Mouse (Mus musculus) layer of hippocampus, adult 18-20 months (tissue): Measurements from ENCODE around the gene Shroom1. TPM values are rescaled to one million over a fixed set of nuclear protein-coding genes. Genes with fewer than 3 reads are reported as not detected.

Source experiments
- DNase-seq, 2 experiments: peaks; one replicate each; pipeline ENCODE4 v3.0.0; 2022; ENCODE audit warnings: low spot score in 2 of 2
- total RNA-seq, 2 experiments: library from RNA; stranded (reverse); gene quantifications; 2 replicates each; pipeline ENCODE4 v1.2.3; 2021

Shroom1 gene
- total RNA-seq, 2 experiments from 2014 or later, result 5.7 TPM

DNA sequence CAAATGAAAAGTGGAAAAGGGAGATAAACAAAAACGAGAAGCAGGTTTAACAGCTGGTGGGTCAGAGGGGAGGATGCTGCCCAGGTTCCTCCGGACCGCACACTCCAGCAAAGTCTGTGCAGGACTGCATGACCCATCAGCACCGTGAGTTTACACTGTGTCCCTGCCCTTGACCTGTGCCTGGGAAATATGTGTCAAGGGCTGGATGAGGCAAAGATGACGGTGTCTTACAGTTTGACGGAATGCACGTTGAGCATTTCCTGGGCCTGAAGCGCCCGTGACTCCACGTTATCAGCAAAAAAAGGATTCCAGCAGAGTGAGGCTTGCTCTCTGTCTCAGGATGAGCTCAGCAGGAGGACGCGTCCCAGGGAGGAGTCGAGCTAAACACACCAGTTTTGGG lies 11.4 kb upstream of the Shroom1 start:
- DNase-seq, result no peak

DNA sequence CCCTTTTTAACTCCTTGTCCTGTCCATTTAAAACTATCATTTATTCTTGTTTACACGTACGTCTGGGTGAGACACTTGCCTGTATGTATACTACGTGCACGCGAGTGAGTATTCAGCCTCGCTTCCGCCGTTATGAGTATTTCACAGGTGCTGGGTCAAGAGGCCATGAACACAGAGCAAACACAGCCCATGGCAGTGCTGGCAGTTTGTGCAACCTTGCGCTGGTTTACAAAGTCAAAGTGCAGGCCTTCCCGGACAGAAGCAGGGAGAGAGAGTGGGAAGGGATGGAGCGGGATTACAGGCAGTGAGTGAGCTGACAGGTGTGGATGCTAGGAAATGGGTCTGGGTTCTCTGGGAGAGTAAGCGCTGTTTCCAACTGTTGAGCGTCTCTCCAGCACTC lies 10.8 kb upstream of the Shroom1 start:
- no peak for DNase-seq

DNA sequence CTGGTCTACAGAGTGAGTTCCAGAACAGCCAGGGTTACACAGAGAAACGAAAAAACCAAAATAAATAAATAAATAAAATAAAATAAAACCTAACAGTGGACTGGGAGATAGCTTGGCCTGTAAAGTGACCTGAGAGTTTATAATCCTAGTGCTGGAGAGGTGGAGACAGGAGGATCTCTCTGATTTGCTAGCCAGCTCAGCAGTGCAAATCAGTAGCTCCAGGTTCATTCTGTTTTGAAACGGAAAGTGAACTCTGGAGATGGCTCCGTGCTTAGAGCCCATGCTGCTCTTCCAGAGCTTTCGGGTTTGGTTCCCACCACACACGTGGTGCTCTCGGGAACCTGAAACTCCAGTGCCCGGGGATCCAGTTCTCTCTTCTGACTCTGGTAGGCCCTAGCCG lies 9.0 kb upstream of the Shroom1 start:
- DNase-seq, result no peak

DNA sequence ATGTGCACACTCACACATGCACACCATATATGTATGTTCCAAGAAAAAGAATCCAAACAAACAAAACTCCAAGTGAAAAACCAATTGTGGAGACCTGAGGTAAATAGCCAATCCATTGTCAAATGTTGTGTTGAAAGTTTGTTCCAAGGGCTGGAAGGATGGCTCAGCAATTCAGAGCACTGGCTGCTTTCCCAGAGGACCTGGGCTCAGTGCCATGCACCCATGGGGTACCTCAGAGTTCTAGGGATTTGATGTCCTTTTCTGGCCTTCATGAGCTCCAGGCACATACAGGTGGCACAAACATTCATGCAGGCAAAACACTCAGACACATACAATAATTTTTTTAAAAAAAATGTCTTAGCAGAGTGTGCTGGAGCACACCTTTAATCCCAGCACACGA lies 8.5 kb upstream of the Shroom1 start:
- no peak for DNase-seq

DNA sequence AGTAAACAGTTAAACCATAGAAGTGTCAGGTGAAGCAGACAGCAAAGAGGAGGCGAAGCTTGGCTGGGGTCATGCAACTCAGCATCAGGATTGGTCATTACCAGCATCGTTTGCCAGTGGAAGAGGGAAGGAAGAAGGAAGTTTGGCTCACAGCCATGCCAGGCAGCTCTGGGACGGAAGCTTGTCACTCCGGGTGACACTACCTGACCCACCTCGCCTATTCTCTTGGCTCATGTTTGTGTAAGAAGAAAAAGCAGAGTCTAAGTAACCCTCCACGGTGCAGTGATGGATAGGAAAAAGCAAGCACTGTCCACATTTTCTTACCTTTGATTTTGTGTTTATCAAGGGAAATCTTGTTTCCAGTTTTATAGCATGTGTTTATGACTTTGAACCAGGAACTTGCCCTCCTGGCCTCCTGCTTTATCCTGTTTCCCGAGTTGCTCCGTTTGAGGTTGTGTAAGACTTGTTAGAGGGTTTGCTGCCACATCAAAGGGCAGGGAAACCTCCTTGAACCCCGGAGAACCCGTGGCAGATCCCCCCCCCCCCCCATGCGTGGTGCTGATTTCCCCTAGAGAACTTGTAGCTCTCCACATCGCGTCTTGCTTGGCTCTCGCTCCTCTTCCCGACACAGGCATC lies 6.8 kb upstream of the Shroom1 start:
- no peak for DNase-seq

DNA sequence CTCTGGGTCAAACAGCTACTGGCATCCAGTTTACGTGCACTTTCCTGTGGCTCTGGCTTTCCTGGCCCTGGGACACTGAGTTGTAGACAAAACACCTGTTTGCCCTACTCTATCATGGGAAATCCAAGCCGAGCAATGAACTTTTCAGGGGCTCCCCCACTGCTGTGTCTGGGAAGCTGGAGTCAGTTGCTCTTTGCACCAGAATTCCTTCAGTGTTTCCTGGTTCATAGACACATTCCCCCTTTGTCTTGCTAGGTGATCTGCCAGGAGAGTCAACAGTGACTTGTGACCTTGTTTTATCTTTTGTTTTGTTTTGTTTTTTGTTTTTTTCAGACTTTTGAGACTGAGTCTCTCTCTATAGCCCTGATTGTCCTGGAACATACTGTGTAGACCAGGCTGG lies 5.6 kb upstream of the Shroom1 start:
- no peak for DNase-seq

DNA sequence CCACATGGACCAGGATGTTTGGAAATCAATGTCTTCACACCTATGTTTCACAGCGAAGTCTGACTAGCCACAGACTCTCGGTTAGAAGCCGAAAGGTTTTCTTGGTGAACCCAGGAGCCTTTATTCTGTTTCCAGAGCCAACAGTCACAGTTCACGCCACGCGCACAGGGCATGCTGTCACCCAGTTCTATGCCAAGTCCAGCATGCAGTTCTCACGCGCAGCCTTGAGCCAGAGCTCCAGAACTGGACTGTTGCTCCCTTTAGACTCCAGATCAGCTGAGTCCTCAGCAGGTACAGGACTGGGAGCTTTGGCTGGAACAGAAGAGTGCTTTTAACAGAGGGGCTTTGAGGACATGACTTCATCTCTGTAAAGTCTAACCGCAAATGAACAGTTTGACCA lies 4.6 kb upstream of the Shroom1 start:
- no peak for DNase-seq

DNA sequence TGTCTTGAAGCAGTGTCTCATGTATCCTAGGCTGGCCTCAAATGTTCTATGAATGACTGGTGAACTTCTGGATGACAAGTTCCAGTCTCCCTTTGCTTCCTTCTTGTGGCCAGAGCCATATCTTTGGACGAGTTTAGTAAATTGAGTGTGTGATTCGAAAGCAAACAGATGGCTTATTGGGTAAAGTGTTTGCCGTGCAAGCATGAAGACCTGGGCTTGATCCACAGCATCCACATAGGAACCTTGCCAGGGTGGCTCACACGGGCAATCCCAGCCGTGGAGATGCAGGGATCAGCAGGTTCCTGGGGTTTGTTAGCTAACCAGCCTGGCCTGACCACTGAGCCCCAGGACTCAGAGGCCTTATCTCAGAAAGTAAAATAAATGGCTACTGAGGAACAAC lies 4.0 kb upstream of the Shroom1 start:
- no peak for DNase-seq

DNA sequence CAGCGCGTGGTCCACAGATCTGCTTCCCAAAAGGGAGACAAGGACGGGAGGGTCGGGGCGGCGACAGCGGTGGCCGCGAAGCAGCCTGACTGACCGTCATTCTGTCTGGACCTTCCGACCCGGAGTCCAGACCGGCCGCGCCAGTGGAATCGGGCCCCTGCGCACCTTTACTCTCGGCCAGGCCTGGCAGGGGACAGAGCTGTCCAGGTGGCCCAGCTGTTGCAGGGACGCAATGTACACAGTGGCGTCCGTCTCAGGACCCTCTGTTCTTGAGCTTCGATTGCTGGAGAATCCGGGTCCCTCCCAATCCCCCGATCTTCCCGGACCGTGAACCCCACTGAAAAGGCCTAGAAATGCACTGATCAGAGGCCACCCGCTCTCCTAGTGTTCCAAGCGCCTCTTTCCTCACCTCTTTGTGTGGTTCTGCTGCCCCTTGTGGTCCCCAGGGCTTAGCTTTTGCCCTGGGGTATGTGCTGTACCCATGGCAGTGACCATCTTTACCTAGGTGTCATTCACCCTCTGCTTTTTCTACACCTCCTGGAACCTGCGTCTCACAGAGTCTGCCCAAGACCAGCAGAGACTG lies 458 bp downstream of the Shroom1 start:
- no peak for DNase-seq

DNA sequence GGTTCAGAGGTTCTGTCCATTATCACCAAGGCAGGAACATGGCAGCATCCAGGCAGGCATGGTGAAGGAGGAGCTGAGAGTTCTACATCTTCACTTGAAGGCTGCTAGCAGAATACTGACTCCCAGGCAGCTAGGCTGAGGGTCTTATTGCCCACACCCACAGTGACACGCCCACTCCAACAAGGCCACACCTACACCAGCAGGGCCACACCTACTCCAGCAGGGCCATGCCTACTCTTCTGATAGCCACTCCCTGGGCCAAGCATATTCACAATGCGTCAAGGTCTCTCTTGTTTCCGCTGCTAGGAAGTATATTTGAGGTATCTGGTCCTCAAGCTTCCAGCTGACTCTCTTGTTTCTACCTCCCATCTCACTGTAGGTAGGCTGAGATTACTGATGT lies 2.0 kb downstream of the Shroom1 start:
- DNase-seq, result no peak

DNA sequence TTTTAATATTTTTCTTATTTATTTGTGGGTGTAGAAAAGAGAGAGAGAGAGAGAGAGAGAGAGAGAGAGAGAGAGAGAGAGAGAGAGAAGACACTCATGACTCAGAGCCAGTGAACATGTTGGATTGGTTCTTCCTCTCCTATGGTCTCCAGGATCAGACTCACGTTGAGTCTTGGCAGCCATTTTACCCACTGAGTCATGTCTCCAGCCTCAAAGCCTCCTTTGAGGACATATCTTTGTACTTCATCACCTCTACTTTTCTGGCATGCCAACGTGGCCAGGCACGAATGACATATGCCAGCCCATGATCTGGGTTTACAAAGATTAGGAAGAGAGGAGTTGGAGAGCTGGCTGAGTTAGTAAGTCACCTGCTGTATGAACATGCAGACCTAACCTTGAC lies 3.2 kb downstream of the Shroom1 start:
- no peak for DNase-seq

DNA sequence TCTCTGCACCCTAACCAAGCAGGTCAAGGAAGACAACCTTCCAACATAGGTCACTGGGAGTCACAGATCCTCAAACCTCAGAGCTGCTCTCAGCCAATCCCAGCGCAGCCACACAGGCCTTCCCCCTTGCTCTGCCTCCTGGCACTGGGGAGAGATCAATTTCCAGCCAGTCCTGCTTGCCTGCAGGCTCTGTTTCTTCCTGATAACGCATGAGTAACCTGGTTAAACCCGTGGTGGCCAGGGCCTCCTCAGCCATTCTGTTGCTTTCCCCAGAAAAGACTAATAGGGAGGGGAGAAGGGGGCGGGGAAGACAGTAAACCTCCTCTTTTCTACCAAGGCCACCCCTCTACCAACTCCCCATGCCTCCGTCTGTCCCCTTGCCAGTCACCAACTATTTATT lies 4.7 kb downstream of the Shroom1 start:
- no peak for DNase-seq

DNA sequence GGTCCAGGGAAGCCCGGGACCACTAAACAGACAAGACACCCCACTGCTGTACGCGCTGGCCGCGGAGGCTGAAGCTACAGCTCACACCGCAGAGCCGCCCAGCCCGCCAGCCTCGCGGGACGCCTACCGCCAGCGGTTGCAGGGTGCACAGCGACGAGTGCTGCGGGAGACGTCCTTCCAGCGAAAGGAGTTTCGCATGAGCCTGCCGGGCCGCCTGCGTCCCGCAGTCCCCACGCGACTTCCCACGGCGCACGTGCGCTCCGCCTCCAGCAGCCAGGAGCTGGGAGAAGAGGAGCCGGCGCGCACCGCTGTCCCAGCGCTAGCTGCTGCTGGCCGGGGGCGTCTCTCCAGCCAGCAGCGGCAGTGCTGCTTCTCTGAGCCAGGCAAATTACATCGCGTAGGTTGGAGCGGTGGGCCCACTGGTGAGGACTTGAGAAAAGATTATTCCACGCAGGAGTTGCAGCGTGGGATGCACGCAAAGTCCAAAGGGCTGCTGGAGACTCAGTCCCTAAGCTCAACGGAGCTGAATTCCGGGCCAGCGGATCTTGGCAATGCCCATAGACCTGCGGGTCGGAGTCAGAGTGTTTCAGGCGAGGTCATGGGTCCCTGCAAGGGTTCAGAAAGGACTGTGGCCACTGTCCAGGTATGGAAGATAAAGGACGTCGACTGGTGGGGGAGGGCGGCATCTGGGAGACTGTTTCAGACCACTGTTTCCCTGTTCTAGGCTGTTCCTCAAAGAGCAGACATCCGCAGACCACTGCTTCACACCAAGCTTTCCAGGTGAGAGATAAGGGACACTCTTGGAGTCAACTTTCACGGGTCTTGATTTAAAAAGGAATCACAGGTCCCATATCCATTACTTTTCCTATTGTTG lies 6.8 kb downstream of the Shroom1 start:
- DNase-seq, result peak in 1 of 2 experiments; percentile 27

DNA sequence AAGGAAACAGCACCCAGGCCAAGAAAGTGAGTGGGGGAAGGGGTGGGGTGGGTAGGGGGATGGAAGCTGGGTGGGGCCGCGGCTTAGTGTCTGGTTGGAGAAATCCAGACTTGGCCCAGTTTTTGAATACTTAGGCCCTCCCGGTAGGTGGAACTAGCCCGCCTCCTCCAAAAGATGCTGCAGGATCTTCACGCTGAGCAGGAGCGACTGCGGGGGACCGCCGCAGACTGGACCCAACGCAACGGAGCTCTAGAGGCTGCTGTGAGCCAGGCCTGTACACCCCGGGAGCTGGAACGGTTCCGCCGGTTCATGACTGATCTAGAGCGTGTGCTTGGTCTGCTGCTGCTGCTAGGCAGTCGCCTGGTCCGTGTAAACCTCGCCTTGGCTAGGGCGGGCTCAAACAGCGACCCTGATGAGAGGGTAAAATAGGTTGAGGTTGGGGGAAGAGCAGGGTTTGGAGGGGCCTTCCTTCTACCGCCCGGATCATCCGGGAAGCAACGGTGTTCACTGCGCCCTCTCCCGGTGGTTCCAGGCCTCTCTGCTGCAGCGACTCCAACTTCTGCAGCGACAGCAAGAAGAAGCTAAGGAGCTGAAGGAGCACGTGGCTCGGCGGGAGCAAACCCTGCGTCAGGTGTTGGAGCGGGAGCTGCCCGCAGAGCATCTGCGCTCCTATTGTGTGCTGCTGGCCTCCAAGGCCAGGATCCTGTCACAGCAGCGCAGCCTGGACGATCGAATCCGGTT lies 9.4 kb downstream of the Shroom1 start:
- peak; percentile 71 to 88 for DNase-seq

DNA sequence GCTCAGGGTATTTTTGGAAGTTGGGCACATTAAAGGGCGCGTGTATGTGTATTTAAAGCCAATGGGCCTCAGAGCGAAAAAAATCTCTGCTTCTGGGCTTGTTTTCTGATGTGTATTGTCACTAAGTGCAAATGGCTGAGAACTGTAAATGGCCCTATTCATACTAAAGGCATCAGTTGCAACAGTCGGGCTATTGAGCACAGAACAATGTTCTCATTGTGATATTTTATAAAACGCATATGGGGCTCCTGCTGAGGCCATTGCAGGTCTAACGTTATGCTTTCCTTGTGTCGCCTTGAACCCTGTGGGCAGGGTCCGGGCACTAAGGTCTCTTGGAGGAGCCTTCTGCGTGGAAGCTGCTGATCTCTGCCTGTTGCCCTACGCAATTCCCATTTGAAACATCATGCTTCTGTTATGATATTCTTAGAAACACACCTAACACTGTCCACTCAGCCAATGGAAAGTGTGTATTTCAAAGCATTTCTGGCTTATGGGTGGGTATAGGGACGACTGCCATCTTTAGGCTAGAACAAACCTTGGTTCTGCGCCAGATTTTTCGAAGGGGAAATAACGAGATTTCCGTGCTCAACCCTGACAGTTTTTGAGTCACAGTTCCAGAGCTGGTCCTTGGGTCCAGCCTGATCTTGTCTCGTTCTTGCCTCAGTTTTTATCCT lies 12.4 kb downstream of the Shroom1 start:
- peak in 1 of 2 experiments; percentile 33 for DNase-seq

DNA sequence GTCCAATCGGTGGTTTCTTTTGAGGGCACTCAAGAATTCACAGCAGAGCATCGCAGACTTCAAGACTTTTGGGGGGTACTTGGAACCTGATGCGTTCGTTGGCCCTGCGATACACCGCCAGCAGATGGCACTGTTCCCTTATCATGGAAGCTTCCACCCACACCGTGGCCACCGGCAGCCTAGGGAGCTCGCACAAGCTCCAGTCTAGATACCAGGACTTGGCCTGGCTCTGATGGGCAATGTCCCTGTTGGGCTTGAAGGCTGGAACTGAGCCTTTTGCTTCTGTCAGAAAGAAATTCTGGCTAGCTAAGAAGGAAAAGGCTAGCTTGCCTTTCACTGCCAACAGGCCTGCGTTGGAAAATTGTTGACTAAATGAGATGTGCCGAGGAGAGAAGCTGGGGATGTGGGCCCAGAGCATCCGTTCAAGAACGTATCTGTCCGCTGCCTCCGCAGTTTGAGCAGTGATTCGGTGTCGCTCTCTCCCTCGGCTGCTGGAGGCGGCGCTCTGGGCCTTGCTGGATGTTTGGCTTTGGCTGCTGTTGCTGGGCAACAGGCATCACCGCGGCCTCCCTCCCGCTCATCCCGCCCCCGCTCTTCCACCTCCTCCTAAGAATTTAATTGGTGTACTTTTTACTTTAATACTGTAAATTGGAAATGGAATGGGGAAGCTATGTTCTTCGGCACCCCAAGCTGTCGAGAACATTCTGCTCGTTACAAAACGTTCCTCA lies 13.1 kb downstream of the Shroom1 start, which contains the start of gene Gm9837:
Gm9837 (minus strand) TSS at position 512 of the 728 bp plus-strand sequence.
- DNase-seq, result peak; percentile 93 to 97

DNA sequence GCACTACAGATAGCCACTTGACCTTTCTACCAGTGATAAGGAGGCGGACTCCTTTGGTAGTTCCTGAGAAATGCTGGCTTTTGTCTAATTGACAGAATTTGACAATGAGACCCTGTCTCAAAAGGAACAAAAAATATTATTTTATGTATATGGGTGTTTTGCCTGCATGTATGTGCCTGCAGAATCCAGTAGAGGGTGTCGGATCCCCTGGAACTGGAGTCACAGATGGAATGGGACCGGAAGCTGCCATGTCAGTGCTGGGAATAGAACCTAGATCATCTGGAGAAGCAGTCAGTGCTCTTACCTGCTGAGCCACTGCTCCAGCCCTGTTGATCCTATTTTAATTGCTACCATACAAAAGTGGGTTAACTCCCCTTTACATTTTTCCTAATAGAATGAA lies 15.7 kb downstream of the Shroom1 start:
- DNase-seq, result no peak

DNA sequence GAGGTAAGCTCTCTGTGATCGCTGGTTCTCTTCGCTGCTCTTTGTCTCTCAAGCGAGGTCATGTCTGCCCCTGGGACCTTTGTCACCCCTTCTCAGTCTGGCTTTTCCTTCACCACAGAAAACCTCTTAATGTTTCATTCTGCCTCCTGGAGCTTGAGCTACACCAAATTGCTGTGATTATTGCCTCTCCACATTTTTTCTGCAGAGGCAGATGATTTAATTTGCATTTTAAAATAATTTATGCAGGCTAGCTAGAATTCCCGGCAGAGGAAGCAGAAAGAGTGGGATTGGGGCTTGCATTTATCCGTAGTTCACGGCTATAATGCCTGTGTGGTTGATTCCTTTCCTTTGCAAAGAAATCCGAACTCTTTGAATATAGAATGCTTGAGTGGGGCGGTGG lies 18.6 kb downstream of the Shroom1 start:
- DNase-seq, result no peak

DNA sequence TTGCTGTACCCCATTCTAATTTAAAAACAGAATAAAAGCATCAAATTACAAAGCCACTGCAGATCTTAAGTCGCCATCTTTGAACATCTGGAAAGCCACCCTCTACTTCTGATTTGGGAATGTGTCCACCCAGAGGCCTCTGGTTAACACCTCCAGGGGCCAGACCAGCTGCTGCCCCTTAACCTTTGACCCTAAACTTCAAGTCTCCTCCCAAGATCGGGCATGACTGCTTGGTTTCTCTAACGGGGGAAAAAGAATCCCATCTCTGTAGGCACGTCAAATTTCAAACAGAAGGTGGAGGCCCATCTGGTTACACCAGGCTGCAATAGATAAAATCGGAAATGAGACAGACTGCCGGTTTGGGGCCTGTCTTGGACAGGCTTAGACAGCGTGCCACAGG lies 20.8 kb downstream of the Shroom1 start:
- no peak for DNase-seq

DNA sequence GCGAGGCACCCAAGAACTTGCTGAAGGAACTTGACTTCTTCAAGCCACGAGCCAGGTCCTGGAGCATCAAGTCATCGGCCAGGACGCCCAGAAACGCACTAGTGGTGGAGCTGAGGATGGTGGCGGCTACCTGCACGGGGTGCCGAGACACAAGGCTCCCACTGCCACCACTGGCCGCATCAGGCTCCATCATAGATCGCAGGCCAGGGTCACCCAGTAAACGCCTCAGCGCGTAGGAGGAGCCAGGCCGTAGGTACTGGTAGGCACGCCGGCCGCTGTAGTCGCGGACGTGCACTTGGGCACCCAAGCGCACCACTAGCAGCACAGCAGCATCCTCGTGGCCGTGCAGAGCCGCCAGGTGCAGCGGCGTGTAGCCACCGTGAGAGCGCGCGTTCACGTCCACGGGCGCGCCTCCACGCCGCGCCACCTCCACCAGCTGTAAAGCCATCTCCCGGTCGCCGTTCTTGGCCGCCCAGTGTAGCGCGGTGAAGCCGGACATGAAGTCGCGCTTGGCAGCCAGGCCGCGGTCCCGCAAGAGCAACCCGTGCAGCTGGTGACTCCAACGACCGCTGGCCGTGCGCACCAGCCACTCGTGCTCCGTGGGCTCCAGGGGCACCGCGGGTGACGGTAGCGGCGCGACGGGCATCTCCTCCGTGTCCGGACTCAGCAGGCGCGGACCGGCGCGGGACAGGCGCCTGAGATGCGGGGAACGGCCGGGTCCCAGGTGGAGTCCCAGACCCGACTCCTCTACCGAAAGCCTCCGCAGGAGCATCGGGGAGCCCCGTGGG lies 21.6 kb downstream of the Shroom1 start:
- no peak for DNase-seq
